Mouse (Mus musculus) intestine, embryonic 15.5 days (tissue): ENCODE measurements around the gene Calcoco1. TPM values are rescaled to one million over a fixed set of nuclear protein-coding genes. Genes with fewer than 3 reads are reported as not detected.
"Not testable (repeated sequence)": the region's sequence is repeated elsewhere in the genome, so short reads cannot be mapped to it uniquely, and the experiment has no call there.

Experiments used
- ATAC-seq: fragments of 200-750 bp; cut with Nextera tagmentation; 2 replicates; pipeline ENCODE4 v1.8.0; 2017; ENCODE audit warnings: moderate TSS enrichment, moderate library complexity
- H3K27ac ChIP-seq: fragments of 300-500 bp; sonication (generic); 2 replicates; pipeline ENCODE4 v1.5.1; 2015; ENCODE audit warnings: mild to moderate bottlenecking, inconsistent platforms
- H3K27me3 ChIP-seq: fragments of 300-500 bp; sonication (generic); replicated peaks from 2 replicates; pipeline ENCODE4 v1.6.1; 2015; ENCODE audit warnings: inconsistent platforms
- H3K36me3 ChIP-seq: fragments of 300-500 bp; sonication (generic); 2 replicates; pipeline ENCODE4 v1.6.1; 2015; ENCODE audit warnings: inconsistent platforms
- H3K4me1 ChIP-seq: fragments of 300-500 bp; sonication (generic); replicated peaks from 2 replicates; pipeline ENCODE4 v1.6.1; 2015; ENCODE audit warnings: inconsistent platforms
- H3K4me2 ChIP-seq: fragments of 300-500 bp; sonication (generic); replicated peaks from 2 replicates; pipeline ENCODE4 v1.6.1; 2015; ENCODE audit warnings: mild to moderate bottlenecking, inconsistent platforms
- H3K4me3 ChIP-seq: fragments of 300-500 bp; sonication (generic); replicated peaks from 2 replicates; pipeline ENCODE4 v1.5.1; 2015; ENCODE audit warnings: inconsistent platforms
- H3K9ac ChIP-seq: fragments of 300-500 bp; sonication (generic); 2 replicates; pipeline ENCODE4 v1.6.1; 2015; ENCODE audit warnings: inconsistent platforms
- H3K9me3 ChIP-seq: fragments of 300-500 bp; sonication (generic); 2 replicates; pipeline ENCODE4 v1.6.1; 2016; ENCODE audit warnings: inconsistent platforms
- WGBS: fragments of 180-500 bp; shearing (Covaris S2); methylation state at CpG from one replicate; pipeline ENCODE4 v1.1.7; 2015; 5-methylcytosine and 5-hydroxymethylcytosine counted together
- polyA plus RNA-seq: library from polyadenylated mRNA; unstranded; fragments of >200 nt; fragmentation: Nextera tagmentation; extraction: Ambion mirVana; gene quantifications from 2 replicates; pipeline ENCODE4 v1.2.1, GENCODE M21; 2015

The Calcoco1 gene
- polyA plus RNA-seq, 1 experiment from 2014 or later, result 28.5 TPM

DNA sequence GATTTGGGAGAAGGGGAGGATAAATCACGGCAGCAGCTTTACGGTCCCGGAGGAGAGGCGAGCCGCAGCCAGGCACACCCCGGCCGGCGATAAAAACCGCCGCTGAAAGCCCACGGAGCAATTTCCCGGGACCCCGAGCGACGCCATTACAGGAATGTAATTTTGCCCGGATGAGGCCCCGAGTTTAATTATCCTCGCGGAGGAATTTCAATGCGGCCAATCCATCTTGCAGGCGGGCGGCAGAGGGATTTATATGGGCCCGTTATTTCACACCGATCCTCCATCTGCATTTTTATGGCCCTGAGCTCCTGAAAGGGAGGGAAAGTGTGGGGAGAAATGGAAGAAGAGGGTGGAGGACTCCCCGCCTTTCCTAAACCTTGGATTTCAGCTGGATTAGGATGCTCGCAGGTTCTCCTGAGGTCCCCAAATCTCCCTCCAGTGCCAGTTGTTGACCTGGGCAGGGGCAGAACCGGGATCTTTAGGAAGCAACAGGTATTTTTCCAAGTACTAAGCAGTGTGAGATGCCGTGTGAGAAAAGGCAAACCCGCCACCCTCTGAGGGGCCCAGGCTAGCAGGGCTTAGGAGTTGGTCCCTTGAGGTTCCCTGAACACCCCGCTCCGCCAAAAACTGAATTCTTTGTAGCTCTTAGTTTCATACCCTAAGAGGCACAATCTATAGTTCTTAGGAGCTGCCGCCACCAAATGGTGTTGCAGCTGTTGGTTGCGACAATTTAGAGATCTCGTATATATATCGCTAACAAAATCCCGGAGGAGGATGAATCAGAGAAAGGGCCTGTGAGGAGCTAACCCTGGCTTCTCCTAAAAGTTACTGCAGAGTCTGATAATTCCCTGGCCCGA lies 49.5 kb downstream of the Calcoco1 start, which contains the start of gene Atp5g2:
TSS of gene Atp5g2 (minus strand) at position 138 of the 857 bp plus-strand sequence.
- Histone ChIP-seq H3K27me3 (no peaks in the 10 kb centered on the region), H3K9ac (peak within 1 kb of the TSS; percentile 70), H3K4me3 (peak within 1 kb of the TSS; percentile 48), H3K9me3 (no peaks in the 10 kb centered on the region), H3K36me3 (no peaks in the 10 kb centered on the region), H3K4me2 (peak within 1 kb of the TSS; percentile 88), H3K27ac (peak within 1 kb of the TSS; percentile 98), H3K4me1 (peaks cover 12% of the 10 kb centered on the region; the same call in 1 of the 2 replicates)
- 3% methylated on average over 37 of the region's 37 CpGs for WGBS
- no peak for ATAC-seq

DNA sequence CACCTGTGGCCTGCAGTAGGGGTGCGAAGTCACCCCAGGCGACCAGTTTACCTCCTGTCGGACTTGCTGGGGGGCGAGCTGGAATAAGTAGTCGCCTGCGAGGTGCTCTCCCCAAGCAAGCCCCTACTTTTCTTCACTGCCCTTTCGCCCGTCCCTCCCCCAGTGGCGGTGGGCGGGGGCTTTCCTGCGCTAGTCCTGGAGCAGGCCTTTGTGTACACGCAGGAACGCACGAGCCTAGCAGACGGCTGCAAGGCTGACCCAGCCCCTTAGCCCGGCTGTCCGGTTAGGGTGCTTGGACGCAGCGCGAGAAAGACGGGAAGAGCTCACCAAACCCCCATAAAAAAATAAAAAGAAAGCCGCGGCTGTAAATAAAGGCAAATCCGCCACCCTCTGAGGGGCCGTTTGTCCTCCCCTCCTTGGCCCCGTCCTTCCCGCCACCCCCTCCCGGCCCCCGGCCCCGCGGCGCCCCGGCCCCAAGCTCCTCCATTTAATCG lies 50.2 kb downstream of the Calcoco1 start:
- peak; percentile 68 for ATAC-seq
- peak overlapping the region; percentile 98 for H3K27ac ChIP-seq
- peak overlapping the region; percentile 70 for H3K9ac ChIP-seq
- H3K9me3 ChIP-seq, result no peaks in the 10 kb centered on the region
- no peaks in the 10 kb centered on the region for H3K27me3 ChIP-seq
- peak overlapping the region; percentile 48 for H3K4me3 ChIP-seq
- peaks cover 5% of the 10 kb centered on the region; the same call in 1 of the 2 replicates for H3K36me3 ChIP-seq
- H3K4me2 ChIP-seq, result peak overlapping the region; percentile 88
- peaks cover 12% of the 10 kb centered on the region; the same call in 1 of the 2 replicates for H3K4me1 ChIP-seq
- WGBS, result under 1% methylated on average over 34 of the region's 34 CpGs

DNA sequence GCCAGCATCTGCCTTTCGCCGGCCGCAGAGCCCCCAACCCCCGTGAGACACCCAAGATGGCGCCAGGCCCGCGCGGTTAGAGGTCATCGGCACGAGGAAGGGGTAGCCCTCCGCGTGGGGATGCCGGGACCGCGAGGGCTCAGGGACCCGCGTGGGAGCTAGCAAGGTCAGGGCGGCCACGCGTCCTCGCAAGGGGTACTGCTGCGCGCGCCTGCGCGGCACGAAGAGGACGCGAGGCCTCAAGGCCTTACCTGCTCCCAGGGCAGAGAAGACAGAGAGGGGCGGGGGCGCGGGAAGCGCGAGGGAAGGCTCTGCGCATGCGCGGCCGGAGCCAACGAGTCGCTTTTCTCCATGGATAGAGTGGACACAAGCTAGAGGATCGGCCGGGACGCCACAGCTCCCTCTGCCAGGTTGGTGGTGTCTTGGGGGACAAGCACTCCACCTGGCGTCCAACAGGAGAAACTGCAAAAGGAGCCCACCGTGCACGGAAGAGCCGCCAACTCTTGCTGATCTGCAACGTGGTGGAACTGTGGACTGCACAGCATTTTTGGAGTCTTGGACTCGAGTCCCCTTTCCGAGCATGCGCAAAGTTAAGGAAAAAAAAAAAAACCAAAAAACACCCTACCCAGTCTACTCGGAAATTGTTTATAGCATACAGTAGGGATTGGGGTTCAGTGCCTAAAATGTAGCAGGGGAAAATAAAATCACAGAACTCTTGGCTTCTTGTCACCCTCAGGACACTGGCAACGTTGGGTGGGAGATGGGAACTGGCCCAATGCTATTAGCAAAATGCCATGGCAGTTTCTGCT lies 51.0 kb downstream of the Calcoco1 start:
- under 1% methylated on average over 53 of the region's 53 CpGs for WGBS

DNA sequence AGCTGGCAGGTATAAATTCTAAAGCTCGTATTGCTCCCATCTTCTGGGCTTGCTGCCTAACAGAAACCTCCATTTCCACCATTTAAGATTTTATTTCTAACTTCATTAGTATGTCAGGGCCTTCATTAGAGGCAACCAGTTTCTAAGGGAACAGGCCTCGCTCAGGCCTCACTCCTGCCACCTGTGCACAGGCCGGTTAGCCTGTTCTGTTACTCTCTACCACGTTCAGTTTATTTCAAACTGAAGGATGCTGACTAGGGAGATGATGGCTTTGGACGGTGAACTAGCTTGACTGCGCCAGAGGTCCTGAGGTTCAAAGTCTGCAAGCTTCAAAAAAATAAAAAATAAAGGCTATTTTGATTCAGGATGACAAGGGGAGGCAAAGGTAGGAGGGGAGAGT lies 51.7 kb downstream of the Calcoco1 start:
- 7% methylated on average over 6 of the region's 6 CpGs for WGBS
- peak overlapping the region; percentile 97 for H3K9ac ChIP-seq
- no peaks in the 10 kb centered on the region for H3K27me3 ChIP-seq
- peak overlapping the region; percentile 53 for H3K4me2 ChIP-seq
- ATAC-seq, result no peak
- H3K4me3 ChIP-seq, result peak overlapping the region; percentile 82
- peak overlapping the region; percentile 95 for H3K27ac ChIP-seq
- H3K36me3 ChIP-seq, result peaks cover 7% of the 10 kb centered on the region; the same call in 1 of the 2 replicates
- peaks cover 12% of the 10 kb centered on the region; the same call in 1 of the 2 replicates for H3K4me1 ChIP-seq
- H3K9me3 ChIP-seq, result no peaks in the 10 kb centered on the region

More for the DNA sequence above, 51.0 kb downstream of the Calcoco1 start:
- no peaks in the 10 kb centered on the region for H3K9me3 ChIP-seq
- peak overlapping the region; percentile 98 for H3K27ac ChIP-seq
- peak overlapping the region; percentile 88 for H3K4me2 ChIP-seq
- H3K4me3 ChIP-seq, result peak overlapping the region; percentile 82
- peak overlapping the region; percentile 97 for H3K9ac ChIP-seq
- H3K27me3 ChIP-seq, result no peaks in the 10 kb centered on the region
- peaks cover 7% of the 10 kb centered on the region; the same call in 1 of the 2 replicates for H3K36me3 ChIP-seq
- H3K4me1 ChIP-seq, result peaks cover 12% of the 10 kb centered on the region; the same call in 1 of the 2 replicates
- peak; percentile 92 for ATAC-seq

DNA sequence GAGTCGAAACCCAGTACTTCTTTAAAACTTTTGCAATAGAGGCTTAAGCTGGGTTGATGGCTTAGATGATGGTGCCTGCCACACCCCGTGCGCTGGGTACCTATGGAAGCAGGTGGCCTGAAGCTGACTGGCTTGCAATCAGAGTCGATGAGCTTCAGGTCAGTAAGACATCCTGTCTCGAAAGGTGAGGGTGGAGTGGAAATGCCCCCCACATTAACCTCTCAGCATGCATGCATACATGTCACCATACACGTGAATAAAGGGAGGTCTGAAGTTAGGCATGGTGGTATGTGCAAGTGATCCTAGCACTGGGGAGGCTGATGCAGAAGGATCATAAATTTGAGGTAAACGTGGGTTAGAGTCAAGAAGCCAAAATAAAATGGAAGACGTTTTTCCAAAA lies 52.4 kb downstream of the Calcoco1 start:
- no peaks in the 10 kb centered on the region for H3K27me3 ChIP-seq
- peaks cover 8% of the 10 kb centered on the region for H3K36me3 ChIP-seq
- H3K9ac ChIP-seq, result no peak overlapping the region
- no peaks in the 10 kb centered on the region for H3K9me3 ChIP-seq
- H3K4me1 ChIP-seq, result peaks cover 12% of the 10 kb centered on the region; the same call in 1 of the 2 replicates
- H3K4me3 ChIP-seq, result no peak overlapping the region
- ATAC-seq, result no peak
- 81% methylated on average over 8 of the region's 8 CpGs for WGBS
- H3K4me2 ChIP-seq, result peak overlapping the region; percentile 53
- no peak overlapping the region for H3K27ac ChIP-seq

DNA sequence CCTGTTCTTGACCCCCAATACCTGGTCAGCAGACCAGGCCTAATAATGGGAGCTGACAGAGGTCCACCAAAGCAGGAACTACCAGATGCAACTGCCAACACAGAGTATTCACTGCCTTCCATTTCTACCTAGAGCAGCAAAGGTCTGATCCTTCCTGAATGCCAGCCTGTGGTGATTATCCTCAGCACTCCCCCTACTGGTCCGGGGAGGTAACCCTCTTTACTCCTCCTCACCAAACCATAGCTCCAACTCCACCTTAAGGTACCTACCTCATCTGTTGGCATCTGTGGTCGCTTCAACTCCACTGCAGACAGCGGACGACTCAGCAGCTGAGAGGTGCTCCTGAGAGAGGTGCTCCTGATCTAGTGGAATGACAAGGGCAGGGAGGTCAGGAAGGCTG lies 56.5 kb downstream of the Calcoco1 start:
- no peaks in the 10 kb centered on the region for H3K27me3 ChIP-seq
- no peaks in the 10 kb centered on the region for H3K9me3 ChIP-seq
- H3K27ac ChIP-seq, result no peak overlapping the region
- H3K9ac ChIP-seq, result no peak overlapping the region
- H3K4me2 ChIP-seq, result no peak overlapping the region
- peak; percentile 41; the same call in 1 of the 2 replicates for ATAC-seq
- WGBS, result 47% methylated on average over 4 of the region's 4 CpGs
- H3K36me3 ChIP-seq, result peaks cover 26% of the 10 kb centered on the region
- H3K4me1 ChIP-seq, result peaks cover 4% of the 10 kb centered on the region; the same call in 1 of the 2 replicates
- H3K4me3 ChIP-seq, result no peak overlapping the region

DNA sequence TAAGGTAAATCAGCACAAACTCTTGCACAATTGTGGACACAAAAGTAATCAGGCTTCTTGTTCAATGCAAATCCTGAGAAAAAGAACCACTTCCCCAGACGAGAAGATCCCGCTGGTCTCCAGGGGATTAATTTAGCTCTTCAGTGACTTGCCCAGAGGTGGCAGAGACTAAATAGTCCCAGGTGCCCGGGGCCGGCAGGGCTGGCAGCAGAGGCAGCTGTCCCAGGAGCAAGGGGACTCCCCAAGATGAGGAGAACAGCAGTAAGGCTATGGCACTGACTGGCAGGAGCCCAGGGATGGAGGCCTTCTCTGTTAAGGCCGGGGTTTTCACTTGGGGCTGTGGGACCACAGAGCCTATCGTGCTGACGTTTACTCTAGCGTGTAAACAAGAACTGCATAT lies 58.2 kb downstream of the Calcoco1 start:
- WGBS, result 88% methylated on average over 8 of the region's 8 CpGs
- H3K27ac ChIP-seq, result no peak overlapping the region
- H3K36me3 ChIP-seq, result peaks cover 26% of the 10 kb centered on the region
- H3K27me3 ChIP-seq, result no peaks in the 10 kb centered on the region
- ATAC-seq, result no peak
- no peak overlapping the region for H3K9ac ChIP-seq
- H3K4me1 ChIP-seq, result no peaks in the 10 kb centered on the region
- H3K9me3 ChIP-seq, result no peaks in the 10 kb centered on the region
- no peak overlapping the region for H3K4me3 ChIP-seq
- H3K4me2 ChIP-seq, result no peak overlapping the region

DNA sequence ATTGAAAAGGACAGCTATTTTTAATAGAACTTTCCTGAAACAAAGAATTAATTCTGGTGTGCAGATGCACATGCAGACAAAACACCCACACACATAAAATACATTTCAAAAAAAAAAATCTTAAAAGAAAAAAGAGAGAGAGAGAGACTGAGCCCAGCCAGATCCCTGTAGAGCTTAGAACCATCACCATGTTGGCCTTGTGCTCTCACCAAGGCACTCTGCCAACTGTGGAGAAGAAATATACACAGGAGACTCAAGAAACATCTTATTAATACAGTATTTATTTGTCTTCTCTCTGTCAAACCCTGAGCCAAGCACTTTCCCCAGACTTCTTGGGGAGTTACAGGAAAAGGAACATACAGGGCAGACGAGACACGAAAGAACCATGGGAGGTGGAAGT lies 59.4 kb downstream of the Calcoco1 start:
- ATAC-seq, H3K27me3 ChIP-seq, H3K9ac ChIP-seq, H3K9me3 ChIP-seq, H3K4me3 ChIP-seq, H3K4me1 ChIP-seq, H3K4me2 ChIP-seq, H3K27ac ChIP-seq: not testable (repeated sequence)
- no CpG with 5 or more reads among the region's 2 CpGs for WGBS
- H3K36me3 ChIP-seq, result peaks cover 26% of the 10 kb centered on the region

DNA sequence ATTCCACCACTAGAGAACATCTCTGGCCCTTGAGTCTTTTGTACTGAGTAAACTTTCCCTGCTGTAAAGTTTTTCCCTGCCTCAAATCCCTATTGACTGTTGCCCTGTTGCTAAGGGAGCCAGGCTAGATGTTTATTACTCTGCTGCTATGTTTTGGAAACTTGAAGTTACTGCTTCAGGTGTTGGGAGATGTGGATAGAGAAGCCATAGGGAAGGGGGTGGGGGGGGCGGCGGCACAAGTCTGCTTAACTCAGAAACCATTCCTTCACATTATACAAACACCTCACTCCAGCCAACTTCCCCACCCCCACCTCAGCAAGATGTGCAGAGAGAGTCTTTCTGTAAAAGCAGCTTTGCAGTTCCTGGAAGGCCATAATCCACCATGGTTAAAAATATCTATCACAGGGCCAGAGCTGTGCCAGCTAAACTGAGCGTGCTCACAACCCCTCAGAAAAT lies 64.0 kb downstream of the Calcoco1 start:
- Histone ChIP-seq H3K4me2 (no peak overlapping the region), H3K9ac (no peak overlapping the region)

More for the DNA sequence above, 64.0 kb downstream of the Calcoco1 start:
- Histone ChIP-seq H3K9me3 (no peaks in the 10 kb centered on the region), H3K4me3 (no peak overlapping the region), H3K27ac (peak overlapping the region; percentile 93), H3K4me1 (peaks cover 23% of the 10 kb centered on the region), H3K27me3 (no peaks in the 10 kb centered on the region), H3K36me3 (peaks cover 5% of the 10 kb centered on the region)
- peak; percentile 35 for ATAC-seq
- 37% methylated on average over 3 of the region's 3 CpGs for WGBS
